Mouse (Mus musculus) cerebellum, adult 18-20 months (tissue): ENCODE measurements around the gene Tpi1.

Experiments
- DNase-seq, 2 experiments: peaks; one replicate each; pipeline ENCODE4 v3.0.0; 2021

The Tpi1 gene

DNA sequence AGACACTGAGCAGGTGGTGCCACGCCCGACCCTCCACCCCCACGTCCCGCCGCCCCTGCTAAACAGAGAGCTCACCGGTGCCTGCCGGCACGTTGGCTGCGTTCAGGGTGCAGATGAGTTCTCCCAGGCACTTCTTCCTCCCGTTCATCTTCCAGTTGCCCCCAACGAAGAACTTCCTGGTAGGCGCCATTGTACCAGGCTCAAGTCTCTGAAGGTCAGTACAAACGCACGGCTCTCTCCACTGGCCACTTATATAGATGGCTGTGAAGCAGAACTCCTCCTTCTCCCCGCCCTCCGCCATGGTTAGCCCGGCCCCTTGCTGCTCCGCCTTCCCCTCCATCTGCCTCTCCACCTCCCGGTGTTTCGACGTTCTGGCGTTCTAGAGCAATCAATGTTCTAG lies at the start of gene Tpi1:
Gene Tpi1 (minus strand): TSS at position 364 of the 400 bp plus-strand sequence.
- DNase-seq, result peak; percentile 90 to 94

DNA sequence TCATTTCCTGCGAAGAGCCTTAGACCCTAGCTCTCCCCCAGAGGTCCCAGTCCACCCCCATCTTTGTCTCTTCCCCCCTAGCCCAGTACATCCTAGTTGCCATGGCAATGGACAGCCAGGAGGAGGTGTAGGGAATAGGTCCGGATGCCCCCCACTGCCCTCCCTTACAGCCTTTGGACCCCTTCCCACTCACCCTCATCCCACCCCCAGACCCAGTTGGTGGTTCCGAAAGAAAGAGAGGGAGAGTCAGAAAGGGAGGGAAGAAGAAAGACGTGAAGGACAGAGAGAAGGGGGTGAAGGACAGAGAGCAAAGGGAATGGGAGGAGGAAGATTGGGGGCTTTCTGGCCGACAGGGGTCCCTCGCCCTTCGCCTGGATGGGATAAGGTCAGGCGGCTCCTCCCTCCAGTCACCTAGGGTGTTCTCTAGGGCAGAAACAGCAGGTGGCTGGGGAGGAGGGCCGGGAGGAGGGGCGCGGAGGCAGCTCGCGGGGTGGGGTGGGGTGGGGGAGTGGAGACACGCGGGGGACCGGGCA lies 49.1 kb upstream of the Tpi1 start:
- peak; percentile 42 to 54 for DNase-seq

DNA sequence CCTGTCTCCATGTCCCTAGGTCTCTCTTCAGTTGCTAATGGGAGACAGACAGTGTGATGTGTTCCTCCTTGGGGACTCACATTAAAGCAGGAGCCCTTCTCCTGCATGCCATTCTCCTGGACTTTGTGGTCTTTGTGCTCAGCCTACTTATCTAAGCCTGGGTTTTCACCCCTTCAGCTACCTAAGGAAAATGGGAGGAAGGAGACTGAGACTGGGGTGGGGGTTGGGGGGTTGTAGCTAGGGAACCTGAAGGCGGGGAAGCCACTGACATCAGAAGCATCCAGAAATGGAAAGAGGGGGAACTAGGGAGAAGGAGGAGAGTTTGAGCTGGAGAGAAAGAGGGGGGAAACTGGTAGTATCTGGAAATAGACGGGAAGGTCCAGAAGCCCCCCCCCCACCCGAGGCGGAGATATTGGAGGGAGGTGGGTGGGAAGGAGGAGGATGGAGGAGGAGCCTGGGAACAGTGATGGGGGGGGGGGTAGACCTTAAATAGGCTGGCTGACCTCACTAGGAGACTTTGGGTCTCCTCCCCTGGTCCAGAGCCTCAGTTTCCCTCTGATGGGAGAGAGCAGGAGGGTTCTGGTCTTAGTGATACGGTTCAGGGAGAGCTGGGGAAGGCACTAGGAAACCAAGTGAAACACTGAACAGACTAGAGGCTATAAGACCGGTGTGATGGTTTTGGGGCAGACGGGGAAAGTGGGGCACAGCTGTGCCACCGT lies 48.5 kb upstream of the Tpi1 start:
- peak in 1 of 2 experiments; percentile 33 for DNase-seq

- DNase-seq, result peak; percentile 34 to 41
Measured at GRCm38 (mm10) chr6:124861802-124862201, 47.7 kb upstream of the Tpi1 start.

DNA sequence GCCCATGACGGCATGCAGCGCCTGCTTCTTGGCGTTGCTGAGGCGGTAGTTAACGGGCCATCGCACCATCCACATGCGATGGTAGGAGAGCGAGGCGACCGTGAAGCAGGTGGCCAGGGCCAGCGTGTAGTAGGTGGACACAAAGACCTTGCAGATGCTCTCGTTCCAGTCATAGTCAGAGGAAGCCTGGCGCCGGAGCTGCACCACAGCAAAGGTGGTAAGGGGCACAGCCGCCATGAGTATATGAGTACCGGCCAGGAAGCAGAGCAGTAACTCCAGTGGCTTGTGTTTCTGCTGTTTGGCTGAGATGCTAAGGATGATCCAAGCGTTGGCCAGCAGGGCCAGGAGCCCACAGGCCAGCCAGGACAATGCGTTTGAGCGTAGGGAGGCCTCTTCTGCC lies 47.2 kb upstream of the Tpi1 start:
- DNase-seq, result peak in 1 of 2 experiments; percentile 57

DNA sequence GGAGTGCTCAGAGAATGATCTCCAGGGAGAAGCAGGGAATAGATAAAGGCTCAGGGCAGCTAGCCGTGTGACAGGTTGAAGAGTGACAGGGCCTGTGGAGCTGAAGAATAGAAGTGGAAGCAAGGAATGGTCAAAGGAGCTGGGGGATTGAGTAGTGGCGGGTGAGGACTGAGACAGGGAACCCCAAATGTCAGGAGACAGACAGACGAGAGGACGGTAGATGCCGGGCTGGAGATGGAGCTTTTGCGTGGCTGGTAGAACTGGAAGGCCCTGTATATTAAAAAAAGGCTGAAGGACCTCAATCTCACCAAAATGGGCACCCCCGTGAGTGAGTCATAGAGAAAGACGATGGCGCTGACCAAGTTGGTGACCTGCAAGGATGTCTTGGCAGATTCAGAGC lies 46.4 kb upstream of the Tpi1 start:
- DNase-seq, result peak in 1 of 2 experiments; percentile 45

DNA sequence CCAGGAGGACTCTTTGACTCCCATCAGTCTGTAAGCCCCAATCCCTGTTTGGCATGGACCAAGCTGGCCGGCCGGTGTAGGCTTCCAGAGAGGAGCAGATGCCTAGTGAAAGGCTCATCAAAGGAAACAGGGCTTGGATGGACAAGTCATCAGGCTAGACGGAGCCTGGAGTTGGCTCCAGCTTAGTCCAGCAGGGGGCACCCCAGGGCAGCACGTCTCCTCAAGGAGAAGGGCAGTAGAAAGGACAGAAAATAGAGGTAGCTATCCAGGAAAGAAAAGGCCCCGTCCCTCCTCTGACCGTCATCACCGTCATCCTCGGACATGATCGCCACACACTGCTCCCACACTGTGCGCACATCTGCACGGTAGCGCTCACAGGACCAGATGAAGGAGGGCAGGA lies 45.6 kb upstream of the Tpi1 start:
- DNase-seq, result peak; percentile 93 to 94

DNA sequence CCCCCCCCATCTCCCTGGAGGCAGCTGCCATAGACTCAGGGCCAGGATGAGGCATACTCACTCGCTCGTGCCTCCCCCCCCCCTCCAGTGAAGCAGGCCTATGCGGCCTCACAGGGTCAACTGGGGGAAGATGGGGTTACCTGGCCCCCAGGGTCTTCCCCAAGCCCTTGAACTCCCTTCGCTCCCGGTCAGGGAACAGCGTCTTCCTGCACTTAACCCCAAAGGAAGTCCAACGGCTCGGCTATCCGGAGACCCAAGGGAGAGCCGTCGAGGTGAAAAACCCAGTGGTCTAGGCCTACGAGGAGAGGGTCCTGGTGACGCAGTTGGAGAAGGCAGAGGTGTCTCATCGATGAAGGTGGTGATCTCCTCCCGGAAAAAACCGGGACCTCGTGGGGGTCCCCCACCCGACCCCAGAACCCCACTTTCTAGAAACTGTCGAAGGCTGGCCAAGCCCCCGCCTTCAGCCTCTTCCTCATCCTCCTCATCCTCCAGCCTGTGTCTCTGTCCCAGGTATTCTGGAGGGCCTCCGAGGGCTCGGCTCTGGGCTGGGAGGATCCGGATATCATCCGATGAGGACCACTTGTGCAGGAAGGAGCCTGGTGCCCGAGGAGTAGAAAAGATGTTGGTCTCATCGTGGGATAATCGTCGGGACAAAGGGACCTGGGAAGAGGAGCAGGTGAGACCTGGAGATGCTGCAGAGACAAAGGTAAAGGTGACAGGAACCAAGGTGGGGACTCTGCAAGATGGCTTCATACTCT lies 44.6 kb upstream of the Tpi1 start:
- DNase-seq, result peak in 1 of 2 experiments; percentile 38

GRCm38 (mm10) chr6:124857840-124858530 lies 43.9 kb upstream of the Tpi1 start:
- peak in 1 of 2 experiments; percentile 26 for DNase-seq

- DNase-seq, result peak; percentile 92
Measured at GRCm38 (mm10) chr6:124856916-124857839, 43.1 kb upstream of the Tpi1 start, which contains the start of gene P3h3. Gene P3h3 (minus strand): TSS chr6:124857752.

- peak; percentile 43 to 45 for DNase-seq
Measured at GRCm38 (mm10) chr6:124856321-124856720, 42.2 kb upstream of the Tpi1 start.

DNA sequence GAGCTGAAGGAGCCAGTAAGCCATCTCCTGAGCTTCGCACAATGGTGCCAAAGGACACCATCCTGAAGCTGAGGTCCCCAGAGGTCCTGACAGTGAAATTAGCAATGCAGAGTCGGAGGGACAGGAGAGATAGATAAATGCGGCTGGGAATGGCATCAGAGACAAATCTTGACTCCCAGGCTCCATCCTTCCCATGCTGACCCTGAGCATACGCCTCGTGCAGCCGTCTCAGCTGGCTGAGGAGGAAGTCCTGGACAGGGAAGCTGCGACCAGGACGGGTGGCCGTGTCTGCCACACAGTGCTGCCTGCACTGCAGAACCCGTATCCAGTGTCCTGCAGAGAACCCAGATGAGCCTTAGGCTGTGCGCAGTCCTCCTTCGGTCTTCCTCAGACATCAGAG lies 40.6 kb upstream of the Tpi1 start:
- no peak for DNase-seq

- DNase-seq, result no peak
Measured at GRCm38 (mm10) chr6:124850535-124850934, 36.4 kb upstream of the Tpi1 start.

DNA sequence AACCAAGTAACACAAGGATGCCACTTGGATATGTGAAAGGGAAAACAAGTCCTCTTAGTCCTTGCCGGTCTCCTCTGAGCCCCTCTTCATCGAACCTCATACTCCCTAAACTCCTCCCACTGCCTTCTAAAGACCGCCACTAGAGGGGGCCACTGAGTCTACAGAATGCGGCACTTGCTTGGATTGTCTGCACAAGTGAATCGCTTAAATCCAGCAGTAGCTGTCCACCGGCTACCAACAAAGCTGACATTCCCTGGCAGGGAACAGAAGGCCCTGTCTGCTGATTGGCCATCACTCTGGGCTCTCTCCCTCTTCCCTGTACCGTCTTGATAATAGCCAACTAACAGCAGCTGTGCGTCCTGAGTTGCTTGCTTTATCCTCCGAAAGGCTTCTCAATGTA lies 33.2 kb upstream of the Tpi1 start:
- peak; percentile 95 for DNase-seq

- DNase-seq, result no peak
Measured at GRCm38 (mm10) chr6:124840241-124841167, 26.4 kb upstream of the Tpi1 start, which contains the start of gene Gnb3. Gene Gnb3 (minus strand): TSS chr6:124840275.

DNA sequence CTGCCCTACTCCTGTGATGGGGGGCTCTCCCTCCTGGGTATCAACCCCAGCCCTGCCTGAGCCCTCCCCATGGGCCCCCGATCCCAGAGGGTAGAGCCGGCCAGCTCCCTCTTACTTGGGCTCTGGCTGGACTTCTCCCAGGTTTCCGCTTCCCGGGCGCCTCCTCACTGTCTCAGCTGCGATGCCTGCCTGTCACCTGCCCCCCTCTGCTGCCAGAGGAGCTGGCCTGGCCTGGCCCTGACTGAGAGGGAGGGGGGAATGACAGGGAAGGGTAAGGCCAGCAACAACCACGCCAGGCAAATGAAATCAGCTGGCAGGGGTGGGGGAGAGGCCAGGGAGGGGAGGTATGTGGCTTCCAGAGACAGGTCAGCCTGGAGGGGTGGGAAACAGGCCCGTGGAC lies 25.7 kb upstream of the Tpi1 start:
- DNase-seq, result no peak

DNA sequence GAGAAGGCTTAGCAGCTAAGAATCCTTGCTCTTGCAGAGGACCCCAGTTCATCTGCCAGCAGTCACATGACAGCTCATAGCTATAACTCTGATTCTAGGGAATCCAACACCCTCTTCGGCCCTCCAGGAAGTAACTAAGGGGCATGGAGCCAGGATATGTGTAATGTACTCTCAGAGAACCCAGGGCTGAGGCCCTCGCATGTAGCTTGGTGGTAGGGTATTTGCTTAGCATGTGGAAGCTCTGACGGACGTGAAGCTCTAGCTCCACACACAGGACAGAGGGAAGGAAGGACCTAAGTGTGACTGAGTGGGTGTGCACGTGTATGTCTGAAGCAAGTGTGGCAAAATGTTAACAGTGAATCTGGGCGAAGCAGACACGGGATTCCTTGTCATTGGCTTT lies 22.3 kb upstream of the Tpi1 start:
- no peak for DNase-seq

GRCm38 (mm10) chr6:124835531-124835930 lies 21.4 kb upstream of the Tpi1 start:
- no peak for DNase-seq

GRCm38 (mm10) chr6:124834512-124835081 lies 20.5 kb upstream of the Tpi1 start:
- no peak for DNase-seq

- DNase-seq, result no peak
Measured at GRCm38 (mm10) chr6:124831649-124832048, 17.6 kb upstream of the Tpi1 start.
